ENCODE assay signal across 10 mouse cellular contexts in genomic region chr1:43698577-43699000, GRCm38 (mm10). TPM values are rescaled to one million over a fixed set of nuclear protein-coding genes. Genes with fewer than 3 reads are reported as not detected.
DNase-seq lines count a peak whose midpoint lies in the region; ATAC-seq and TF ChIP-seq lines count a peak whose summit lies in the region.
"Had no signal": no experiment of that assay in that cellular context is flagged by ENCODE, and none has a peak within 500 bp of the region (broad histone marks: within the 10 kb centered on the region; RNA-seq: fewer than 3 reads in every experiment).

No protein-coding gene starts in this region.

- no peaks in the 10 kb centered on the region for H3K36me3 ChIP-seq in embryonic facial prominence, embryonic 11.5 days (replicated peaks; ENCODE audit: control insufficient read depth, insufficient read depth, low read depth, low read length)
- no peaks in the 10 kb centered on the region for H3K36me3 ChIP-seq in heart, embryonic 12.5 days
- no peaks in the 10 kb centered on the region for H3K36me3 ChIP-seq in kidney, embryonic 15.5 days
- H3K36me3 ChIP-seq in midbrain, embryonic 12.5 days: no peaks in the 10 kb centered on the region

- ATAC-seq in embryonic facial prominence, embryonic 11.5 days (replicated peaks; ENCODE audit: insufficient number of reproducible peaks, low FRiP score, low TSS enrichment, low read depth): peak; percentile 78; the same call in 1 of the 2 replicates
- ATAC-seq in heart, embryonic 12.5 days (ENCODE audit: insufficient number of reproducible peaks, low FRiP score): peak; percentile 89
- ATAC-seq in kidney, embryonic 15.5 days (replicated peaks; ENCODE audit: low FRiP score): peak; percentile 91
- peak; percentile 86 for ATAC-seq in midbrain, embryonic 12.5 days (ENCODE audit: low FRiP score, low read depth)

- 14% methylated on average over 4 of the region's 4 CpGs for WGBS in embryonic facial prominence, embryonic 11.5 days
- 13% methylated on average over 4 of the region's 4 CpGs for WGBS in heart, embryonic 12.5 days
- WGBS in kidney, embryonic 15.5 days: 6% methylated on average over 4 of the region's 4 CpGs
- WGBS in midbrain, embryonic 12.5 days: 10% methylated on average over 4 of the region's 4 CpGs

- H3K4me3 ChIP-seq in layer of hippocampus, adult 2 months: no peak overlapping the region
- H3K4me3 ChIP-seq in embryonic facial prominence, embryonic 11.5 days (ENCODE audit: low read depth, low read length): no peak overlapping the region
- H3K4me3 ChIP-seq in heart, embryonic 12.5 days: no peak overlapping the region
- H3K4me3 ChIP-seq in kidney, embryonic 15.5 days (replicated peaks): no peak overlapping the region
- H3K4me3 ChIP-seq in midbrain, embryonic 12.5 days: no peak overlapping the region

- no peak overlapping the region for H3K9ac ChIP-seq in embryonic facial prominence, embryonic 11.5 days (replicated peaks; ENCODE audit: low read length)
- 0 out of 2 replicates have a peak overlapping the region, but pooled peaks have one; percentile 13 for H3K9ac ChIP-seq in heart, embryonic 12.5 days
- H3K9ac ChIP-seq in kidney, embryonic 15.5 days: no peak overlapping the region
- H3K9ac ChIP-seq in midbrain, embryonic 12.5 days (replicated peaks): 0 out of 2 replicates have a peak overlapping the region, but pooled peaks have one; percentile 15

- DNase-seq in layer of hippocampus, adult 2 months (ENCODE audit: low spot score in 2 of 2): peak; percentile 5 to 11
- DNase-seq in layer of hippocampus, adult 8-10 months (ENCODE audit: low spot score in 2 of 2): no peak
- DNase-seq in embryonic facial prominence, embryonic 11.5 days (ENCODE audit: low spot score): peak; percentile 49
- DNase-seq in yolk sac, embryonic 10.5 days (ENCODE audit: low spot score): peak; percentile 14
- DNase-seq in adrenal gland, adult 18-20 months (ENCODE audit: low spot score in 2 of 2): no peak

- no peak for TF ChIP-seq CTCF in layer of hippocampus, adult 2 months (conservative IDR thresholded peaks at IDR 0.05)

- no peaks in the 10 kb centered on the region for H3K9me3 ChIP-seq in embryonic facial prominence, embryonic 11.5 days (replicated peaks; ENCODE audit: control insufficient read depth, low read length)
- no peaks in the 10 kb centered on the region for H3K9me3 ChIP-seq in heart, embryonic 12.5 days (replicated peaks)
- H3K9me3 ChIP-seq in kidney, embryonic 15.5 days (replicated peaks): no peaks in the 10 kb centered on the region; the same call in 1 of the 2 replicates
- H3K9me3 ChIP-seq in midbrain, embryonic 12.5 days: no peaks in the 10 kb centered on the region

- no peaks in the 10 kb centered on the region for H3K27me3 ChIP-seq in embryonic facial prominence, embryonic 11.5 days (ENCODE audit: control insufficient read depth, insufficient read depth, low read length)
- H3K27me3 ChIP-seq in heart, embryonic 12.5 days (replicated peaks): no peaks in the 10 kb centered on the region
- H3K27me3 ChIP-seq in kidney, embryonic 15.5 days: no peaks in the 10 kb centered on the region
- H3K27me3 ChIP-seq in midbrain, embryonic 12.5 days: no peaks in the 10 kb centered on the region

- H3K4me2 ChIP-seq in embryonic facial prominence, embryonic 11.5 days (ENCODE audit: low read depth, low read length): no peak overlapping the region
- peak overlapping the region; percentile 12; the same call in 1 of the 2 replicates for H3K4me2 ChIP-seq in heart, embryonic 12.5 days
- H3K4me2 ChIP-seq in kidney, embryonic 15.5 days: 0 out of 2 replicates have a peak overlapping the region, but pooled peaks have one; percentile 14
- H3K4me2 ChIP-seq in midbrain, embryonic 12.5 days (replicated peaks): no peak overlapping the region

- no peaks in the 10 kb centered on the region for H3K4me1 ChIP-seq in embryonic facial prominence, embryonic 11.5 days (ENCODE audit: control insufficient read depth, insufficient read depth, low read length)
- H3K4me1 ChIP-seq in heart, embryonic 12.5 days (replicated peaks): peaks cover 27% of the 10 kb centered on the region
- peaks cover 25% of the 10 kb centered on the region for H3K4me1 ChIP-seq in kidney, embryonic 15.5 days
- peaks cover 13% of the 10 kb centered on the region for H3K4me1 ChIP-seq in midbrain, embryonic 12.5 days

- H3K27ac ChIP-seq in layer of hippocampus, adult 2 months: no peak overlapping the region
- H3K27ac ChIP-seq in embryonic facial prominence, embryonic 11.5 days (replicated peaks; ENCODE audit: low read depth, low read length): no peak overlapping the region
- peak overlapping the region; percentile 92 for H3K27ac ChIP-seq in heart, embryonic 12.5 days (ENCODE audit: poor library complexity, severe bottlenecking)
- peak overlapping the region; percentile 82 for H3K27ac ChIP-seq in kidney, embryonic 15.5 days
- peak overlapping the region; percentile 52 for H3K27ac ChIP-seq in midbrain, embryonic 12.5 days (replicated peaks)

RNA-seq across cellular contexts. Expression of gene 1500015O10Rik, which starts 31.8 kb away (rescaled TPM):
- 1 to 10 TPM; 1.8 to 3.5 TPM for total RNA-seq in layer of hippocampus, adult 2 months (2021)
- 1 to 10 TPM; 1.4 to 8.2 (median 3.3) TPM for total RNA-seq in layer of hippocampus, adult 8-10 months (2022)
- polyA plus RNA-seq in embryonic facial prominence, embryonic 11.5 days (2014; fragmentation: Nextera tagmentation; extraction: Ambion mirVana): 0.40 and 0.48 TPM in 2 replicates
- 3.2 and 3.6 TPM in 2 replicates for polyA plus RNA-seq in heart, embryonic 12.5 days (2016; fragmentation: Nextera tagmentation; extraction: Ambion mirVana)
- polyA plus RNA-seq in kidney, embryonic 15.5 days (2015; fragmentation: Nextera tagmentation; extraction: Ambion mirVana): 8.4 and 10.6 TPM in 2 replicates
- 3.1 and 5.1 TPM in 2 replicates for polyA plus RNA-seq in midbrain, embryonic 12.5 days (2016; fragmentation: Nextera tagmentation; extraction: Ambion mirVana)
- total RNA-seq in adrenal gland, adult 18-20 months (2021): 100 to 1,000 TPM; 185 to 244 TPM
- total RNA-seq: hematopoietic stem cell, adult 5-6 weeks; MEL had no signal

Comparison
In these comparisons a context has a peak if more than half of its experiments do, and no peak if none do; other contexts are left out.
1. DNase-seq: peak in layer of hippocampus, adult 2 months (2 of 2), embryonic facial prominence, embryonic 11.5 days (single experiment) and yolk sac, embryonic 10.5 days (single experiment); none in layer of hippocampus, adult 8-10 months (0 of 2) and adrenal gland, adult 18-20 months (0 of 2).
2. H3K27ac ChIP-seq: peak in heart, embryonic 12.5 days (single experiment), kidney, embryonic 15.5 days (single experiment) and midbrain, embryonic 12.5 days (single experiment); none in layer of hippocampus, adult 2 months (single experiment) and embryonic facial prominence, embryonic 11.5 days (single experiment).
3. H3K4me2 ChIP-seq: peak in heart, embryonic 12.5 days (single experiment) and kidney, embryonic 15.5 days (single experiment); none in embryonic facial prominence, embryonic 11.5 days (single experiment) and midbrain, embryonic 12.5 days (single experiment).
4. H3K9ac ChIP-seq: peak in heart, embryonic 12.5 days (single experiment) and midbrain, embryonic 12.5 days (single experiment); none in embryonic facial prominence, embryonic 11.5 days (single experiment) and kidney, embryonic 15.5 days (single experiment).
5. Peak in every context shown above with its lines, with median percentiles within 50 percentile points of each other: ATAC-seq.